Mouse (Mus musculus) heart, adult 2 months (tissue): ENCODE measurements around the gene Vmn2r61. TPM values are rescaled to one million over a fixed set of nuclear protein-coding genes. Genes with fewer than 3 reads are reported as not detected.

ENCODE experiments used
- DNase-seq, 2 experiments: peaks; one replicate each; pipeline ENCODE4 v3.0.0; 2021
- H3K27ac ChIP-seq: fragments of 200-600 bp; 2 replicates; pipeline ENCODE4 v1.8.1; 2022
- H3K27me3 ChIP-seq: fragments of 200-500 bp; 2 replicates; pipeline ENCODE4 v1.6.1; 2012; ENCODE audit warnings: mild to moderate bottlenecking, low read length, inconsistent platforms, mixed read lengths; ENCODE audit not compliant: control insufficient read depth, insufficient read depth
- H3K36me3 ChIP-seq: fragments of 200-500 bp; 2 replicates; pipeline ENCODE4 v1.6.1; 2012; ENCODE audit warnings: low read length, inconsistent platforms; ENCODE audit not compliant: control insufficient read depth, insufficient read depth
- H3K4me1 ChIP-seq: fragments of 200-500 bp; 2 replicates; pipeline ENCODE4 v1.6.1; 2011; ENCODE audit warnings: low read length; ENCODE audit not compliant: control insufficient read depth, insufficient read depth
- H3K4me3 ChIP-seq: fragments of 200-600 bp; 2 replicates; pipeline ENCODE4 v1.8.1; 2022
- H3K79me2 ChIP-seq: fragments of 200-500 bp; replicated peaks from 2 replicates; pipeline ENCODE4 v1.6.1; 2012; ENCODE audit warnings: mild to moderate bottlenecking, inconsistent platforms, low read length, moderate library complexity, mixed read lengths; ENCODE audit not compliant: control insufficient read depth, insufficient read depth
- H3K9ac ChIP-seq: fragments of 200-500 bp; 2 replicates; pipeline ENCODE4 v1.6.1; 2012; ENCODE audit warnings: low read depth, mild to moderate bottlenecking, control low read depth, inconsistent platforms, low read length, mixed read lengths
- CTCF ChIP-seq: fragments of 200-600 bp; IDR thresholded peaks from 2 replicates; pipeline ENCODE4 v1.8.1; 2022; ENCODE audit warnings: antibody characterized with exemption, mild to moderate bottlenecking, moderate library complexity
- EP300 ChIP-seq: fragments of 200-500 bp; IDR thresholded peaks from 2 replicates; pipeline ENCODE4 v1.6.1; 2011; ENCODE audit warnings: low read depth, low read length, control low read depth; ENCODE audit not compliant: insufficient read depth
- POLR2A ChIP-seq: fragments of 200-500 bp; IDR thresholded peaks from 2 replicates; pipeline ENCODE4 v1.6.1; 2011; ENCODE audit warnings: mild to moderate bottlenecking, low read depth, low read length, control low read depth; ENCODE audit not compliant: insufficient read depth
- WGBS: fragments of 180-500 bp; shearing (Covaris S2); methylation state at CpG from one replicate; pipeline ENCODE4 v1.1.7; 2018; 5-methylcytosine and 5-hydroxymethylcytosine counted together
- intact Hi-C: fragments of 180-260 bp; cut with DNase I; formaldehyde crosslinking; loops from one replicate; pipeline ENCODE4 v1.15.1; 2025
- long read RNA-seq: library from polyadenylated mRNA; stranded (forward); transcript quantifications from one replicate; pipeline ENCODE4 v2.0.0, GENCODE M21; 2021
- polyA plus RNA-seq: library from polyadenylated mRNA; depleted of rRNA; stranded (reverse); fragments of >200 nt; gene quantifications from 2 replicates; pipeline ENCODE4 v1.2.3, GENCODE M21; 2012; rRNA removed
- total RNA-seq, 2 experiments: library from RNA; stranded (reverse); gene quantifications; 2 replicates each; pipeline ENCODE4 v1.2.3; 2021

Vmn2r61 gene
- not detected for total RNA-seq
- polyA plus RNA-seq = not detected in 2 replicates
- long read RNA-seq = 0 reads

DNA sequence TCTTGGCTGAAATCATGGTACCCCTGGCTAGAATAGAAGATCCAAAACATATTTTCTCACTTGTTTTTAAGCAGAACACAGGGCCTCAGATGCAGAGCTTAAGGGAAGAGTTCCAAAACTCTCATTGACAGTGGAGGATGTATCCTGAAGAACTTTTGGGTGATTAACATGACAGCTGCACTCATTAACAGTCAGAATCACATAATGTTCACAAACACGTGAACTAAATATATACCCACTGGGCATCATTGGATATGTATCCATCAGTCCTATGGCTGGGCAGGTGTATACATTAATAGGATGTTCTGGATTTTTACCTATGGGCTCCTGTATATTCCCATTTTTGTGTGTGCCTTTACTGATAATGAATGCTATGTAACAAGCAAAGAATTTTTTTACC lies at the start of gene Vmn2r61:
TSS of gene Vmn2r61 (plus strand) at position 301 of the 400 bp plus-strand sequence.
- Histone ChIP-seq H3K4me1 (no peaks in the 10 kb centered on the region), H3K9ac (no peak within 1 kb of the TSS), H3K27me3 (no peaks in the 10 kb centered on the region), H3K79me2 (no peaks in the 10 kb centered on the region), H3K27ac (no peak within 1 kb of the TSS), H3K4me3 (no peak within 1 kb of the TSS), H3K36me3 (no peaks in the 10 kb centered on the region)
- 85% methylated on average over 1 of the region's 1 CpGs for WGBS
- no peak for TF ChIP-seq EP300
- TF ChIP-seq POLR2A = no peak
- TF ChIP-seq CTCF = no peak
- no peak for DNase-seq
- intact Hi-C loops = no loop called here

Other genes with a start within 250 kb of the Vmn2r61 start
- not detected for gene Vmn2r59, start 201.0 kb upstream of the Vmn2r61 start, total RNA-seq
- gene Vmn2r59, start 201.0 kb upstream of the Vmn2r61 start, polyA plus RNA-seq = not detected in 2 replicates
- gene Vmn2r60, start 152.3 kb upstream of the Vmn2r61 start, total RNA-seq = not detected
- gene Vmn2r60, start 152.3 kb upstream of the Vmn2r61 start, polyA plus RNA-seq = not detected in 2 replicates
- not detected for gene 4933421I07Rik, start 188.1 kb downstream of the Vmn2r61 start, total RNA-seq
- gene 4933421I07Rik, start 188.1 kb downstream of the Vmn2r61 start, polyA plus RNA-seq = not detected in 2 replicates
- 1 to 10 TPM; 4.1 to 4.2 TPM for gene Zfp141, start 245.7 kb downstream of the Vmn2r61 start, total RNA-seq
- gene Zfp141, start 245.7 kb downstream of the Vmn2r61 start, polyA plus RNA-seq = 1.7 and 3.1 TPM in 2 replicates